Mouse (Mus musculus) neutrophil, adult 83 days (primary cell): Measurements from ENCODE around the gene Agt. TPM values are rescaled to one million over a fixed set of nuclear protein-coding genes. Genes with fewer than 3 reads are reported as not detected.

Experiments
- total RNA-seq, 2 experiments: library from RNA; stranded (reverse); gene quantifications; one replicate each; pipeline ENCODE4 v1.2.4; 2023

The Agt gene
- under 1 TPM in 1 of 2 experiments, not detected in 1; 0.29 TPM for total RNA-seq

DNA sequence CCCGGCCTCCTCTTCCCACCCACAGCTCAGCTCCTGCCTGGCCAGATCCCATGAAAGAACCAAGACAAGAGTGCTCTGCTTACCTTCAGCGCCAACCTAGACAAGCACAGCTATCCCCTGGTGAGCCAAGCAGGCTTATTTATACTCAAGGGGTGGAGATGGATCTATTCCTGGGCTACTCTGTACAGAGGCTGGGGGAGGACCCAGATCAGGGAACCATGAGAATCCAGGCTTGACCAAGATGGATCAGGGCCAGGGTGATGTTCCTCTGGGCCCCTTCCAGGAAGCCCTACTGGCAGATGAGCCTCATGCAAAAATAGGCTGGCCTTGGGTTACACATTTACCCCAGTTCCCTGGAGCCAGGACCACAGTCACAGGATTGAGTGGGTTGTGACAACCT, at the start of gene Agt:
Gene Agt, minus strand, starts transcription at position 114 of the 400 bp plus-strand sequence.

DNA sequence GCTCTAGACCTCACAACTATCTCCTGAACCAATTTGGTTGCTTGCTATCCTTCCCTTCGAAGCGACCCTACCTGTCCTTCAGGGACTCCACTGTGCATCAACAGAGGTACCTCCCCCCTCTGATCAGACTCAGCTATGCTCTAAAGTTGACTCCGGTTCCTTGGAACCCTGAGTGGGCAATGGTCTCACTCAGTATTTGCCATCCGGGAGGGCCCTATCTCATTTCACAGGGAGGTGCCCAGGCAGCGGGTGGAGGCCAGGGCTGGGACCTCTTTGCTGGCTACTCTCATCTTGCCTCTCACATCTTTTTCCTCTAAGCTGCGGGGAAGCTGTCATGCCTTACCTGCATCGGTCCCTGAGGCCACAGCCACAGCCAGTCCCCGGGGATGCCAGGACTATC, 6.3 kb upstream of the Agt start, which contains the start of gene Capn9:
Gene Capn9, plus strand, starts transcription at position 301 of the 400 bp plus-strand sequence.

DNA sequence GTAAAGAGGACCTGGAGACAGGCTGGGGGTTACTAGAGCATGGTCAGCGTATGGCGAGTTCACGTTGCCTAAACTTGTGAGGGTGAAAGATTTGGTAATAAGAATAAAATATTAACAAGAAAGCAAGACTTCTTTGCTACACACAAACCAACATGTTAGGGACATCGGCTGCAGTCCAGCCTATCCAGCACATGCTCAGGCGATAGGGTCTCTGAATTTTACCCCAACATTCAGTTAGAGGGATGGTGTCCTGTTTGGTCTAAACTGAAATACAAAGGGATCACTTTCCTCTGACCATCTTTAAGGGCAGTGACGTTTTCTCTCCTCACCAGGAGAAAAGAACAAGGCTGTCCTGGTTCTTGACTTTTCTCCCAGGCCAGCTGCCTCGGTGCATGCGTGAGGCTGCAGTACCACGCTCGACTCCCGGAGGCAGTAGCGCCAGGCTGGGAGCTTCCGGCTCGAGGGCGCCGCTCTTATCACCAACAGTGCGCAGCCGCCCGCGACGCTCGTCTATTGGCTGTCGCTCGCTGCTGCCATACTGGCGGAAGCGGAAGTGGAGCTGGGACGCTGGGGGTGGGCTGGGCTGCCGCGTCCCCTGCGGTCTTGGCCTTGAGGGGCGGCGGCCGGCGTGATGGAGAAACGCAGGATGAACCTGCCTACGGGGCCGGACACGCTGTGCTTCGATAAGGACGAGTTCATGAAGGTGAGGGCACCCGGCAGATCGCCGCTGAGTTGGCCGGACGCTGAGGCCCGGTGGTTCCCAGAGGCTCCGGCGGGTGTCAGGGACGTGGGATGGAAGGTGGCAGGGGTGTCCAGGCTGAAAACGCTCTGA, 49.0 kb downstream of the Agt start, which contains the start of gene Cog2:
Gene Cog2, plus strand, starts transcription at position 519 of the 832 bp plus-strand sequence.

Other genes starting within 250 kb of the Agt start
- gene Pgbd5, start 130.0 kb downstream of the Agt start, total RNA-seq, result under 1 TPM; 0.11 to 0.31 TPM
- 10 to 100 TPM; 23.4 to 24.2 TPM for gene Cog2, start 48.9 kb downstream of the Agt start, total RNA-seq
- not detected for gene Capn9, start 6.4 kb upstream of the Agt start, total RNA-seq
- gene 2310022B05Rik, start 93.7 kb upstream of the Agt start, total RNA-seq, result 1 to 10 TPM; 6.4 to 8.1 TPM
- gene Ttc13, start 152.3 kb upstream of the Agt start, total RNA-seq, result 10 to 100 TPM; 43.7 to 51.1 TPM
- 1 to 10 TPM; 2.7 to 4.0 TPM for gene Arv1, start 152.4 kb upstream of the Agt start, total RNA-seq
- gene Fam89a, start 182.1 kb upstream of the Agt start, total RNA-seq, result 1 to 10 TPM in 1 of 2 experiments, under 1 TPM in 1; 0.85 to 1.0 TPM
- not detected for gene Trim67, start 223.4 kb upstream of the Agt start, total RNA-seq